Mouse (Mus musculus): ENCODE results near the gene Trappc2l. TPM values are rescaled to one million over a fixed set of nuclear protein-coding genes. Genes with fewer than 3 reads are reported as not detected.
"Not testable (repeated sequence)": the region's sequence is repeated elsewhere in the genome, so short reads cannot be mapped to it uniquely, and the experiment has no call there.

The Trappc2l gene
- polyA plus RNA-seq, 1 experiment from 2014 or later: 45.8 TPM

DNA sequence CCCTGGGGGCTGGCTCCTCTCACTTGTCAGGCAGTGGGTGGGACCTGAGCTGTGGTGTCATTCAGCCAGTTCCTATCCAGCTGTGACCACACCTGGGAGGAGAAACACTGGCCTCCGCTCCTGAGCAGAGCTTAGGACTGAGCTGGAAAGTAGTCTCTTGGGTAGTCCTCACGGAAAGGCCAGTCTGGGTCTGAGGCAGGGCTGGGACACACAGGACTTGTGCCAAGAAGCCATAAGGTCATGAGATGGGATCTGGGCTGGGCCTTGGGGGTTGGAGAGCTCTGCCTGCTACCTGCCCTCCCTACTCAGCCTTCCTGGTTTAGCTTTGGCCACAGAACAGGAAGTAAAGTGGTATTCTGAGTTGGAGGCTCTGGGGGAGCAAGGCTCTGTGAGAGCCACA, 15.5 kb downstream of the Trappc2l start:
- peaks cover 17% of the 10 kb centered on the region for H3K4me1 ChIP-seq (replicated peaks)
- H3K27ac ChIP-seq (ENCODE audit: poor library complexity, severe bottlenecking): no peak overlapping the region
- H3K36me3 ChIP-seq: peaks cover 5% of the 10 kb centered on the region; the same call in 1 of the 2 replicates
- no peak overlapping the region for H3K9ac ChIP-seq
- H3K9me3 ChIP-seq (replicated peaks): no peaks in the 10 kb centered on the region
- H3K4me2 ChIP-seq: no peak overlapping the region
- H3K27me3 ChIP-seq (replicated peaks): peaks cover 14% of the 10 kb centered on the region; the same call in 1 of the 2 replicates
- WGBS: 64% methylated on average over 2 of the region's 2 CpGs
- no peak for ATAC-seq (ENCODE audit: insufficient number of reproducible peaks, low FRiP score)
- no peak overlapping the region for H3K4me3 ChIP-seq

DNA sequence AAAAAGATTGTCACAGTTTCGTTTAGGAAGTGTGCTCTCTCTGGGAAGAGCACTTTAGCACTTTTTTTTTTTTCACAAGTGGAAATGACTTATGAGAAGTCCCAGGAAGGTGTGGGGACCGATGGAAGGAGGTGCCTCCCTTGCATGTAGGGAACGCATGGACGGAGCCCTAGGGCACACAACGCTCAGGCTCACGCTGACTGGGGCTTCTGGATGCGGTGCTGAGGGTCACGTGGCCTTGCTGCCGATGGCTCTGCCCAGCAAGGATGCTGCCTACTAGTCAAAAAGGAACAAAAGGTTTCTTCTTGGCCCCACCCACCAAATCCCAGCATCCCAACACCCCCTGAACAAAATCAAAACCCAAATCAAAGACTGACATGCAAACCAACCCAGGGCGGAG, 17.9 kb downstream of the Trappc2l start:
- H3K4me1 ChIP-seq (replicated peaks): peaks cover 12% of the 10 kb centered on the region
- no peaks in the 10 kb centered on the region for H3K9me3 ChIP-seq (replicated peaks)
- no peak overlapping the region for H3K4me3 ChIP-seq
- H3K27ac ChIP-seq (ENCODE audit: poor library complexity, severe bottlenecking): no peak overlapping the region
- H3K36me3 ChIP-seq: peaks cover 21% of the 10 kb centered on the region
- H3K4me2 ChIP-seq: no peak overlapping the region
- ATAC-seq (ENCODE audit: insufficient number of reproducible peaks, low FRiP score): no peak
- peaks cover 9% of the 10 kb centered on the region; the same call in 1 of the 2 replicates for H3K27me3 ChIP-seq (replicated peaks)
- H3K9ac ChIP-seq: no peak overlapping the region
- WGBS: 70% methylated on average over 10 of the region's 10 CpGs

DNA sequence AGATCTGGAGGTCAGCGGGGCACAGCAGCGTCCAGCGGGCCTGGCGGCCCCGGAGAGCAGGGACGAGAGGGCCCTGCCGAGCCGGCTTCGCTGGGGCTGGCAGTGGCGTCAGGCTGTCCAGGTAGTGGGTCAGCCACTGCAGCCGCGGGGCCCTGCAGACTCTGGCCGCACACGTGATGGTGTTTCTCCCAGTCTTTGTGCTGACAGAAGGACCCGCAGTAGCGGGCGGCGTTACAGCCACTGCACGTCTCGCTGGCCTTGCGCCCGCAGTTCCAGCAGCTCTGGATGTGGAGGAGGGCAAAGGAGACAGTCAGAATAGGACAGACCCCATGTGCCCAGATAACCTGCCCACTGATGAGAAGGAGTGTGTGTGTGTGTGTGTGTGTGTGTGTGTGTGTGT, 19.3 kb downstream of the Trappc2l start:
- Histone ChIP-seq H3K4me3 (peak overlapping the region; percentile 6), H3K4me1 (replicated peaks) (peaks cover 18% of the 10 kb centered on the region), H3K9ac (peak overlapping the region; percentile 38), H3K27ac (ENCODE audit: poor library complexity, severe bottlenecking) (no peak overlapping the region), H3K27me3 (replicated peaks) (peaks cover 9% of the 10 kb centered on the region; the same call in 1 of the 2 replicates), H3K36me3 (peaks cover 32% of the 10 kb centered on the region), H3K4me2 (peak overlapping the region; percentile 54), H3K9me3 (replicated peaks) (no peaks in the 10 kb centered on the region)
- WGBS: 48% methylated on average over 22 of the region's 22 CpGs
- ATAC-seq (ENCODE audit: insufficient number of reproducible peaks, low FRiP score): no peak

DNA sequence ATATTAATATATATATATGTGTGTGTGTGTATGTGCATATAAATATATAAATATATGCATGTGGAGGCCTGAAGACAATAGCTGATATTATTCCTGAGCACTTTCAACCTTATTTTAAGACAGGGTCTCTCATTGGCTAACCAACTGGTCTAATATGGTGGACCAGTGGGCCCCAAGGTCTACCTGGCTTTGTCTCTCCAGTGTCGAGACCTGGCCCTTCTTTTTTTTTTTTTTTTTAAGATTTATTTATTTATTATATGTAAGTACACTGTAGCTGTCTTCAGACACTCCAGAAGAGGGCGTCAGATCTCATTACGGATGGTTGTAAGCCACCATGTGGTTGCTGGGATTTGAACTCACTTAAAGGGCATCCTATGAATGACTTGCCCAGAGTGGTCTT, 20.7 kb downstream of the Trappc2l start:
- H3K27ac ChIP-seq (ENCODE audit: poor library complexity, severe bottlenecking): not testable (repeated sequence)
- H3K4me1 ChIP-seq (replicated peaks): peaks cover 31% of the 10 kb centered on the region
- 78% methylated on average over 3 of the region's 3 CpGs for WGBS

DNA sequence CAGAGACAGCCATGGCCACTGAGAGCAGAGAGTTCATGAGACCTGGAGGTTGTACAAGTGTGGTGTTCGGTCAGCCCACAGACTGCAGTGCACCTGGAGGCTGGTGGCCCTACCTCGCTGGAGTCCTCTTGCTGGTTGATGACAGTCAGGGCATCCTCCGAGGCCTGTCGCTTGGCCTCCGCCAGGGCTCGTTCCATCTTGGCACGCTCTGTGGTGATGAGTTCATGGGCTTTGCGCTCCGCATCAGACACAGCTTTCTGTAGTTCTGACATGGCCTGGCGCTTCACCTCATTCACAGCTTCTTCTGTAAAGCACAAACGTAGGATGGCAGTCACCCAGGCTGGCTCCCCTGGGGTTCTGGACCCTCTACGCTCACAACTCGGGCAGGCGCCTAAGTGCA, 21.8 kb downstream of the Trappc2l start:
- 0 out of 2 replicates have a peak, but pooled peaks cover 4% of the 10 kb centered on the region for H3K27me3 ChIP-seq (replicated peaks)
- H3K9ac ChIP-seq: no peak overlapping the region
- H3K4me1 ChIP-seq (replicated peaks): peaks cover 35% of the 10 kb centered on the region
- peaks cover 37% of the 10 kb centered on the region for H3K36me3 ChIP-seq
- 90% methylated on average over 14 of the region's 14 CpGs for WGBS
- ATAC-seq (ENCODE audit: insufficient number of reproducible peaks, low FRiP score): no peak
- no peak overlapping the region for H3K27ac ChIP-seq (ENCODE audit: poor library complexity, severe bottlenecking)
- H3K4me2 ChIP-seq: no peak overlapping the region
- no peaks in the 10 kb centered on the region for H3K9me3 ChIP-seq (replicated peaks)
- H3K4me3 ChIP-seq: no peak overlapping the region

More for the DNA sequence above, 20.7 kb downstream of the Trappc2l start:
- H3K4me3 ChIP-seq; H3K9ac ChIP-seq; H3K4me2 ChIP-seq; H3K27me3 ChIP-seq (replicated peaks); H3K9me3 ChIP-seq (replicated peaks); ATAC-seq (ENCODE audit: insufficient number of reproducible peaks, low FRiP score): not testable (repeated sequence)
- H3K36me3 ChIP-seq: peaks cover 34% of the 10 kb centered on the region

DNA sequence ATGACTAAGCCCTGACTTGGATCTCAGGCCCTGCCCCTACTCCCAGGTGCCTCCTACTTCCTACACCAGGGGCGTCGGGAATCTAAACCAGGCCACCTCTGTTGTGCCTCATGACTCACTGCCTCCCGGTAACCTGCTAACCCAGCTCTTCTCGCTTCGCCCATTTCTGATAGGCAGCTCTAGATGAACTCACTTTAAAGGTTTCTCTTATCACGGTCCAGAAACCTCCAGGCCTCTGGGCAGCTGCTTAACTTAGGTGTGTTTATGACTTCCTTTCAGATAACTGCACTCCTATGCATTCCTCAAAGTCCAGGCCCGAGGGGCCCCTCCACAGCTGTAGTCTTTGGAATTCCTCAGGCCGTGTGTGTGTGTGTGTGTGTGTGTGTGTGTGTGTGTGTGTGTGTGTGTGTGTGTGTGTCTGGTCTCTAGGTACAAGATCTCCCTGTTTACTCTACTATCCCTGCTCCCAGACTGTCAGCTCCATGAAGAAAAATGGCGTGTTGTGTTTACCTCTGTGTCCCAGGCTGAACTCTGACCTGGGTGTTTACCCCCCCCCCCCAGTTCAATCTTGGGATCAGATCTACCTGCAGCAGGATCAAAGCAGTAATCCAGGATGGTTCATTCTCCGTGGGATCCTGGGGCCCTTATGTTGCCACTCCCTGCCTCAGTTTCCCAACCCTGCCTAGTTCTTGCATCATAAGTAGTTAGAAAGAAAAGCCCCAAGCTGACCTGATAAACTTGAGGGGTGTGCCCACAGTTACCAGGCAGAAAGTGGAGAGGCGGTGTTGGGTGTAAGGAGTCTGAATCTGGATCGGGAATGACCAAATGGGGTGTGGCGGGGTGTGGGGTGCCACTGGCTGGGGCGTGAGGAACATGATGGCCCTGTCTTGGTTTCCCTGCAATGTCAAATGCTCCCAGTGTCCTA, 24.7 kb downstream of the Trappc2l start:
- H3K4me2 ChIP-seq: no peak overlapping the region
- no peak overlapping the region for H3K9ac ChIP-seq
- no peaks in the 10 kb centered on the region for H3K9me3 ChIP-seq (replicated peaks)
- 0 out of 2 replicates have a peak overlapping the region, but pooled peaks have one; percentile 6 for H3K27ac ChIP-seq (ENCODE audit: poor library complexity, severe bottlenecking)
- WGBS: 32% methylated on average over 14 of the region's 14 CpGs
- H3K27me3 ChIP-seq (replicated peaks): no peaks in the 10 kb centered on the region
- H3K4me1 ChIP-seq (replicated peaks): peaks cover 51% of the 10 kb centered on the region
- no peak overlapping the region for H3K4me3 ChIP-seq
- peaks cover 37% of the 10 kb centered on the region for H3K36me3 ChIP-seq
- peak; percentile 31; the same call in 1 of the 2 replicates for ATAC-seq (ENCODE audit: insufficient number of reproducible peaks, low FRiP score)

DNA sequence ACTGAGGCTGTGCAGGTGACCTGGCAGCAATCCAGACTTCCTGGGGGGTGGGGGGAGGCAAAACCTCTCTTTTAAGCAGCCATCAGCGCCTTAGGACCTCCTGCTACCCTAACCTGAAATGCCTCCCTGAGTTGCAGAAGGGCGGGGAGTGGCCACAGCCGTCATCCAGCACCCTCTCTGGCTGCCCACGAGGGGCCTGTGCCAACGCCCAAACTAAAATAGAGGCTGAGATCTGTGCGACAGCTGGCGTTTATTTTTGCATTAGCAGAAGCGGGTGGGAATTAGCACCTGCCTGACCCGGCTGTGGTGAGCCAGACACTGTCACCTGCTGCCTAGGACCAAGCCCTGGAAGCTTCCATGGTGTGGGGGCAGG, 25.3 kb downstream of the Trappc2l start:
- no peak for ATAC-seq (ENCODE audit: insufficient number of reproducible peaks, low FRiP score)
- Histone ChIP-seq H3K36me3 (peaks cover 37% of the 10 kb centered on the region), H3K9me3 (replicated peaks) (no peaks in the 10 kb centered on the region), H3K27ac (ENCODE audit: poor library complexity, severe bottlenecking) (no peak overlapping the region), H3K4me2 (no peak overlapping the region), H3K4me3 (no peak overlapping the region), H3K4me1 (replicated peaks) (peaks cover 57% of the 10 kb centered on the region), H3K27me3 (replicated peaks) (no peaks in the 10 kb centered on the region), H3K9ac (no peak overlapping the region)
- WGBS: 51% methylated on average over 9 of the region's 9 CpGs

DNA sequence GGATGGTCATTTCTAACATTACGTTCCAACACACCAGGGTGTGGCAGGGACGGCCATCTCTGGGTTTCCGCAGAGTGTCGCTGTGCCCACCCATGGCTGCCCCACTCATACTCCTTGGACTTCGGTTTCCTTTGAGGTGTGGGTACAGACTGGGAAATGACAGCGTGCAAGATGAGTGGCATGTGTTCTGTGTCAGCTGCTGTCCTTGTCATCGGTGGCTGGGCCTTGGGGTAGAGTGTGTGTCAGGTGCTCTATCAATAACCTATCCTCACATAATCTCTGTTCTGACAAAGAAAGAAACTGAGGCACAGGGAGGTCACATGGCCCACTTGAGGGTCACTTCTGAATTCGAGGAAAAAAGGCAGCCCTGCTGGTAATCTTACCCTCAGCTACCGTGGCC, 25.8 kb downstream of the Trappc2l start:
- 88% methylated on average over 9 of the region's 9 CpGs for WGBS
- Histone ChIP-seq H3K9me3 (replicated peaks) (no peaks in the 10 kb centered on the region), H3K4me3 (no peak overlapping the region), H3K4me2 (no peak overlapping the region), H3K27ac (ENCODE audit: poor library complexity, severe bottlenecking) (no peak overlapping the region), H3K9ac (no peak overlapping the region), H3K27me3 (replicated peaks) (no peaks in the 10 kb centered on the region), H3K36me3 (peaks cover 37% of the 10 kb centered on the region), H3K4me1 (replicated peaks) (peaks cover 59% of the 10 kb centered on the region)
- ATAC-seq (ENCODE audit: insufficient number of reproducible peaks, low FRiP score): no peak

DNA sequence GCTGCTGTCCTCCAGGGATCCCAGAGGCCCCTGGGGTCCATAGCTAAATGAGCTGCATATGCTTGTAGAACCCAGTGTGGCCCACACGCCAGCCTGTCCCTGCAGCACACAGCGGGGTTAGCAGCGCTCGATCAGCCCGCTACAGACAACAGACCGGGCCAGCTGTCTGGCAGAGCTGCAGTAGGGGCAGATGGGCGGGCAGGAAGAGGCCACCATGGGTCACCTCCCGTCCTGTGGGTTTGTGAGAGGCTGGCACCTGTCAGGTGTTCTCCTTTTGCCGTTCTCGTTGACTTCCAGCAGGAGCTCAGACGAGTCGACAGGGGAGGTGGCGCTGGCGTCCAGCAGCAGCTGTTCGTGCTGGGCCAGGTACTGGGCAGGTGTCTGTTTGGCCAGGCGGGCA, 27.2 kb downstream of the Trappc2l start:
- Histone ChIP-seq H3K27ac (ENCODE audit: poor library complexity, severe bottlenecking) (no peak overlapping the region), H3K9ac (no peak overlapping the region), H3K4me2 (no peak overlapping the region), H3K9me3 (replicated peaks) (no peaks in the 10 kb centered on the region), H3K27me3 (replicated peaks) (no peaks in the 10 kb centered on the region), H3K4me1 (replicated peaks) (peaks cover 64% of the 10 kb centered on the region), H3K4me3 (no peak overlapping the region), H3K36me3 (peaks cover 28% of the 10 kb centered on the region)
- ATAC-seq (ENCODE audit: insufficient number of reproducible peaks, low FRiP score): no peak
- 86% methylated on average over 16 of the region's 16 CpGs for WGBS

DNA sequence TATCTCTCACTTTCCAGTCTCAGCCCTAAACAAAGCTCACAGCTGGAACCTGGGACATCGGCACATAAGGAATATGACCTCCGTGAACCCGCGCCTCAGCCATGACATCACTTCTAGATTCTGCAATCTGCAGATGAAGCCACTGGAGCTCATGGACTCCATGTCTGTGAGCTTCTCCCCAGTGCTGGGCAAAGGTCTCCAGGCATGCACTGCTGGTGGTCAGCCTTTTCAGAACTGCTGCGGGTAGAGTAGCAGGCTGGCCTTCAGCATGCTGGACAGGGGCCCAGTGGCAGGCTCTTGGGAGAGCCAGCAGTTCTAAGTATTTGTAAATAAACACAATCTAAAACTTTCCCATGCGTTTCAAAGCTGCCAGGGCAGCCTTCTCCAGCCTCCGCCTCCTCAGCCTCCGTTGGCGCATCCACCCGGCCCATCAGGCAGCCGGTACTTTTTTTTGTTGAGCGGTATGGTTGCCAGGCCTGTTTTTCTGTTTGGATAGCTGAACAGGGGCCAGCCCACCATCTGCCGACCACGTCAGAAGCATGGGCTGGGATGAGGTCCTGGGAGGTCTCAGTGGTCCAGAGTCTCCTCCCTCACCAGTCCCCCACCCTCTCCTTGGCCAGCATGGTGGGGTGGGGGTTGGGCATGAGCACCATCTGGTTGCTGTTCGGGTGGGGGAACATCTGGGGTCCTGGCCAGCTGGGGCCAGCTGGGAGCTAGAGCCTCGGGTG, 28.2 kb downstream of the Trappc2l start:
- Histone ChIP-seq H3K27ac (ENCODE audit: poor library complexity, severe bottlenecking) (no peak overlapping the region), H3K4me1 (replicated peaks) (peaks cover 74% of the 10 kb centered on the region), H3K27me3 (replicated peaks) (no peaks in the 10 kb centered on the region), H3K4me2 (no peak overlapping the region), H3K36me3 (peaks cover 18% of the 10 kb centered on the region), H3K4me3 (no peak overlapping the region), H3K9me3 (replicated peaks) (no peaks in the 10 kb centered on the region), H3K9ac (no peak overlapping the region)
- no peak for ATAC-seq (ENCODE audit: insufficient number of reproducible peaks, low FRiP score)
- 51% methylated on average over 16 of the region's 16 CpGs for WGBS

DNA sequence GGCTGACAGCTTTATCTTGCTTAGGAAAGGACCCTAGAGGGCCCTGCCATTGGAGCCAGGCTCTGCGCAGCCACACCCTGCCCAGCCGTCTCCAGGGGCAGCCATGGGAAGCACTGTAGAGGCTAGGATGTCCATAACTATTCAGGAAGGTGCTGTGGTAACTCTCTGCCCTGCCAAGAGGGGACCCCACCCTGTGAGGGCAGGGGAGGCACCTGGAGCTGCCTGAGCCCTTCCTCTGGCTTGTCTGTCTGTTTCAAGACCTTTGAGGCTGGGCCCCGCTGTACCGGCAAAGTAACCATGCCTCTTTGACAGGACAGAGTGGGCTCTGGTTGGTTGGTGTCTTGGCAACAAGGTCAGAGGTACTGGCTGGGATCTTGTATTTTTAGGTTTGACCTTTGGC, 29.4 kb downstream of the Trappc2l start:
- 72% methylated on average over 4 of the region's 4 CpGs for WGBS
- H3K4me1 ChIP-seq (replicated peaks): peaks cover 69% of the 10 kb centered on the region
- ATAC-seq (ENCODE audit: insufficient number of reproducible peaks, low FRiP score): no peak

More for the DNA sequence above, 29.4 kb downstream of the Trappc2l start:
- Histone ChIP-seq H3K27ac (ENCODE audit: poor library complexity, severe bottlenecking) (no peak overlapping the region), H3K36me3 (peaks cover 10% of the 10 kb centered on the region; the same call in 1 of the 2 replicates), H3K9me3 (replicated peaks) (no peaks in the 10 kb centered on the region), H3K4me2 (no peak overlapping the region), H3K4me3 (no peak overlapping the region), H3K9ac (no peak overlapping the region), H3K27me3 (replicated peaks) (no peaks in the 10 kb centered on the region)
